Mouse (Mus musculus) heart, postnatal 36 days (tissue): ENCODE results near the gene Tmpo. TPM values are rescaled to one million over a fixed set of nuclear protein-coding genes. Genes with fewer than 3 reads are reported as not detected.
"Not testable (repeated sequence)": the region's sequence is repeated elsewhere in the genome, so short reads cannot be mapped to it uniquely, and the experiment has no call there.

Source experiments
- DNase-seq, 2 experiments: peaks; one replicate each; pipeline ENCODE4 v3.0.0; 2021 to 2022
- intact Hi-C: fragments of 180-260 bp; cut with DNase I; formaldehyde crosslinking; loops from one replicate; pipeline ENCODE4 v1.15.1; 2025
- total RNA-seq, 2 experiments: library from RNA; stranded (reverse); gene quantifications; 2 replicates each; pipeline ENCODE4 v1.2.3; 2021

Tmpo gene
- total RNA-seq, 2 experiments from 2014 or later = 37.8 to 46.3 TPM

DNA sequence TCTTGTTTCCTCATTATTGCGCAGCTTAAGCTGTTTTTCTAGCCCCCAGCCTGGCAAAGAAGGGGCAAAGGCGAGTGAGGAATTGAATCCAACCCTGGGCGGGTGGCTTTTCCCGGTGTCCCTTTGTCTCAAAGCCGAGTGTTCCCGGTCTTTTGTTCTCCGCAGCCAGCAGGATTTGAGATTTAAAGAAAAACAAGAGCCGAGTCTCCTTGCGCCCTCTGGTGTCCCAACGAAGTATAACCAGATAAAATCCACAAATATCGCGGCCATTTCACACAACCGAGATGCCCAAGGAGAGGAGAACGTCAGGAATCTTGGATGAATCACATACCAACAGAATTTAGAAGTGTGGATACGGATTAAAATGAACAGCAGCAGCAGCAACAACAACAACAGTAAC lies 6.8 kb upstream of the Tmpo start:
- intact Hi-C loops = loop anchor here (1.0 to 5.0 kb wide), 2 partner anchors 18 to 49 kb away; no protein-coding TSS in a partner anchor
- DNase-seq = peak; percentile 83 to 88

DNA sequence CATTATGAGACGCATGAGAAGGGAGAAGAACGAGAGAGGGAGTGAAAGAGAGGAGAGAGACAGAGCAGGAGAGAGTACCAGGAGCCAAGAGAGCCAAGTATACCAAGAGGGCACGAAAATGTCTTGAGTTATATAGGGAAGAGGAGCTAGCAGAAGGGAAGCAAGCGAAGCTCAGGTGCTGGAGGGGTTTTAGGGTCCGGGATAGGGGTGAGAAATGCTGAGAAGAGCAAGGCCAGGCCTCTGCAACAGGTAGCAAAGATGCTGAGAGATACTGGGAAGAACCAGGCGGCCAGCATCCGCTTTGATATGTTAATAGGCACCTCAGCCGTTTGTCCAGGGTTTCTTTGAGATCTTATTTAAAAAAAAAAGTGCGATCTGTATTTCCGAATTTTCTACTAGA lies 6.2 kb upstream of the Tmpo start:
- intact Hi-C loops = loop anchor here (5.0 kb wide), 1 partner anchor 50 kb away; no protein-coding TSS in a partner anchor
- DNase-seq = peak in 1 of 2 experiments; percentile 17

DNA sequence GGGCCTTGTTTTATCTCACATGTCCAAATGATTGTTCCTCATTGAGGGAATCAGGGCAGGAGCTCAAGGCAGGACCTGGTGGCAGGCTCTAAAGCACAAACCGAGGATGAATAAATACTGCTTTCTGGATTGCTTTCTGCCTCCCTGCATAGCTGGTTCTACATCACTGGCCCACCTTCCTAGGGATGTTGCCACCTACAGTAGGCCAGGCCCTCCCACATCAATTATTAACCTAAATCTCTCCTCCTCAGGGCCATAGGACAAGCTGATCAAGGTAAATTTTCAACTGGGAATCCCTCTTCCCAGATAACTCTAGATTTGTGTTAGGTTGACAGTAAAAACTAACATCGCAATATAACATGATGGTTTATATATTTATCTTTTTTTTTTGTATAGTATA lies 4.6 kb upstream of the Tmpo start:
- intact Hi-C loops = loop anchor here (5.0 kb wide), 1 partner anchor 52 kb away; no protein-coding TSS in a partner anchor
- no peak for DNase-seq

DNA sequence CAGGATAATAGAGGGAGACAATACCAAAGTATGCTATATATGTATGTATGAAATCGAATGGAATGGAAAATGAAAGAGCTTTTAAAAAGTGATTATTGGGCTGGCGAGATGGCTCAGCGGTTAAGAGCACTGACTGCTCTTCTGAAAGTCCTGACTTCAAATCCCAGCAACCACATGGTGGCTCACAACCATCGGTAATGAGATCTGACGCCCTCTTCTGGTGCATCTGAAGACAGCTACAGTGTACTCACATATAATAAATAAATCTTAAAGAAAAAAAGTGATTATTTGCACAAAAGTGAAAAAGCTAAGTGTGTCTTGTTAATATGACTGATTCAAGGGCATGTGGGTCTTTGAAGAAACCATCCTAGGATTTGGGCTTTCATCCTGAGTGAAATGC lies 3.8 kb upstream of the Tmpo start:
- not testable (repeated sequence) for DNase-seq
- intact Hi-C loops = loop anchor here (5.0 kb wide), 1 partner anchor 52 kb away; no protein-coding TSS in a partner anchor

DNA sequence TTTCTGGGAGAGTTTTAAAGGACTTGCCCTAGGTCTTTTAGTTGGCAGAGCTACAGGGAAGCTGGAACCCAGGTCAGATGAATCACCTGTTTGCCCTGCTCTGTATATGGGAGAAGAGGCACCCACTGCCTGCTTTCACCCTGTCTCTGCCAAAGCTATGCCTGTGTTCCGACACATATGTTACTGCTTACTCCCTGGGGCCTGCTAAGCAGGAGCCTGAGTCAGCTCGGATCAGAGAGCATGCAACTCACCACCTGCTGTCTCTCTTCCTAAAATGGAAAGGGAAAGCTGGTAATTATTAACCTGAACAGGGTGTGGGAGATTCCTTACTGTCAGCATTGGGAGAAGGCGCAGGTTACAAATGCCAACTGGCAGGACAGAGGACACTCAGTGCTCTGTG lies 2.2 kb upstream of the Tmpo start:
- no peak for DNase-seq
- intact Hi-C loops = no loop called here

DNA sequence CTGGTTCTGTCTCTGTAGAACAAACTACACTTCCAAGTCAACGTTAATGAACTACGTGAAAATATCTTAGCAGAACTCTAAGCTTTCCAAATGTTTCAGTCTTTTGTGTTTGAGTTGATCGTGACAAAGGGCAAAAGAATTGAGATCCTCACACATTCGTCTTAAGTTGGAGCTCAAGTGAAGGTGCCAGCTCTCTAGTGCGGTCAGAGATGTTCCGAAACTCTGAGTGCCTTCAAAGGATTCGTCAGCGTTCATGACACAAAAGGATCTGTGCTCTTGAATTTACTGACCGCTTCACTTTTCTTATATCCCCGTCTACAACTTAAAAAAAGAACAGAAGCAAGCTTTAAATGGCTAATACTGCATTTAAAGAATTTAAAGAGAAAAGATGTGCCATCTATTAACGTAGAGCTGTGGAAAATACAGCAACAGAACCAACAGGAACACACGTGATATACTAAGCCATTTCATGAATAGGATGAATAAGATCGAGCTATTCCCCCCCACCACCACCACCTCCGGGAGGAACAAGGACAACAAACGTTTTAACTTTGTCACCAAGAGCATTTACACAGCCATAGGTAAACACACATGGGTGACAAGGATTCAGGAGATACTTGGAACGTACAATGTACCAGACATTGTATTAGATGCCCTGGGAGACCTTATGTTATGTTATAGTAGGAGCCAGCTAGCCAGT lies 1.3 kb upstream of the Tmpo start:
- intact Hi-C loops = no loop called here
- peak in 1 of 2 experiments; percentile 24 for DNase-seq

DNA sequence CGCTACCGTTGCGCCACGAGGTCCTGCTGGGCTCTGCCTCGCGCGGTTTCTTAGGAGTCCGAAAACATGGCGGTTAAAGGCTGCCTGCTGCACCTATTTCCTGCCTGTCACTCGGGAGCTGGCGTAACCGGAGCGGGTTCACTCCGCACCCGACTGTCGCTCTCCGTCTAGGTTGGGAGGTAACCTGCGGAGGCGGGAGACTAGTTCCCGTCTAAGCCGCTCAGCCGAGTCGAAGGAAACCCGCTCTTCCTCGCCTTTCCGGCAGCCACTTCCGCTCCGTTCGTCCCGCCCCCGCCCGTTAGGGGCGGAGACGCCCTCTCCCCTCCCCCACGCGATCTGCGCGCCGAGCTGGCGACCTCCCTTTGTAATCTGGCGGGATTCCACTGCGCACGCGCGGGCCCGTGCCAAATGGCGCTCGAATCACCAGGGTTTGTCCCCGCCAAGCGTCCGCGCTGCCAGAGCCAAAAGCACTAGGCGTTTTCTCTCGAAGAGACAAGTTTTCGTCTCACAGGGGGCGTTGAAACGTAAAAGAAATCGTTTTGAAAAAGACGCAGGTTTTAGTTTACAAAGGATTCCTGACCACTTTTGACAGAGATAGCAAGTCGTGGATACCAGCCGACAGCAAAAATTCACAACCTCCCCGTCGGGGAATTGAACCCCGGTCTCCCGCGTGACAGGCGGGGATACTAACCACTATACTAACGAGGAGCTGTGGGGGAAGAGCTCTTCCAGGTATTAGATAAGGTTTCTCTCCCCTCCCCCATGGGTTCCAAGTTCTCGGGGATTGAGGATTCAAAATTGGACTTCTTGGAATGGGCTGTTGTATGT lies 560 bp upstream of the Tmpo start:
- intact Hi-C loops = loop anchor here (1.0 kb wide), 1 partner anchor 10 kb away; no protein-coding TSS in a partner anchor
- peak; percentile 100 for DNase-seq

DNA sequence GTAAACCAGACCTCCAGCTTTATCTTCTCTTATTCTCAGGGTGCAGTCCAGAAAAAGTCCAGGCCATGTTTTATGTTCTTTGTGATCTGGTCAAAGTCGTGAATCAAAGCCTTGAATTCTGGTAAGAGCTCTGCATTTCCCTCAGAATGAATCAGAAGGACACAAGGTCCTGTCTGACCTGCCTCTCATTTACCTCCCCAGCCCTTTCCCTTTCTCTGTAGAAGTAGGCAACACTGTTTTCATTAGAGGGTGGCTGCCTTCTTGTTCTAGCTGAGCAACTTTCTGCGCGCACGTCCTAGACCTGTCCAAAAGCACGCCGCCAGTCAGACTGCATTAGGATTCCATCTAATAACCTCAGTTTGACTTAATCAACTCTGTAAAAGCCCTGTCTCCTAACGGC lies 814 bp downstream of the Tmpo start:
- intact Hi-C loops = no loop called here
- DNase-seq = no peak

DNA sequence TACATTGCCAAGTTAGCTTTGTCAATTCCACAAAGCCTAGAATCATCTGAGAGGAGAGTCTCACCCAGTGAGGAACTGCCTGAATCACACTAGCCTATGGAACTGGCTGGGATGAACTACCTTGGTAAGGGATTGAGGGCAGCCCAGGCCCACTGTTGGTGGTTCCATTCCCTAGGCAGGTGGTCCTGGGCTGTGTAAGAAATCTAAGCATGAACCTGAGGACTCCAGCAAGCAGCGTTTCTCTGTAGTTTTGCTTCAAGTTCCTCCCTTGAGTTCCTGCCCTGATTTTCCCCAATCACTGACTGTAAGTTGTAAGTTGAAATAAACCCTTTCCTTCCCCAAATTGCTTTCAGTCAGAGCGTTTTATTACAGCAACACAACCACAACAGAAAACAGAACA lies 1.3 kb downstream of the Tmpo start:
- DNase-seq = no peak
- intact Hi-C loops = no loop called here

DNA sequence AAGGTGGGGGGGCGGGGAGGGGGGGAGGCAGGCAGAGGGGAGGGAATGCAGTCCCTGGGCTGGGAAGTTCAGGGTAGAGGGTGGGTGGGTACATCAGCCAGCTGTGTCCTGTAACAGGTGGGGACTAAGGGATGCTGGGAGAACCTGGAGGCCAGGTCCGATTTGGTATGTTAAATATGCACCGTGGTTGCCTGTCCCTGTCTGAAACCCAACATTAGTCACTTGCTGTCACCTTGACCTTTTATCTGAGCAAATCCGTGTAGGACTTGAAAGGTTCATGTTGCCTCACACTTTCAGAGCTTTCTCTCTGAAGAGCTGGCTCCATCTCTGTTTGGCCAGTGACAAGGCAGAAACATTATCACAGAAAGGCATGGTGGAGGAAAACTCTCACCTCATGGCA lies 3.9 kb downstream of the Tmpo start:
- intact Hi-C loops = no loop called here

DNA sequence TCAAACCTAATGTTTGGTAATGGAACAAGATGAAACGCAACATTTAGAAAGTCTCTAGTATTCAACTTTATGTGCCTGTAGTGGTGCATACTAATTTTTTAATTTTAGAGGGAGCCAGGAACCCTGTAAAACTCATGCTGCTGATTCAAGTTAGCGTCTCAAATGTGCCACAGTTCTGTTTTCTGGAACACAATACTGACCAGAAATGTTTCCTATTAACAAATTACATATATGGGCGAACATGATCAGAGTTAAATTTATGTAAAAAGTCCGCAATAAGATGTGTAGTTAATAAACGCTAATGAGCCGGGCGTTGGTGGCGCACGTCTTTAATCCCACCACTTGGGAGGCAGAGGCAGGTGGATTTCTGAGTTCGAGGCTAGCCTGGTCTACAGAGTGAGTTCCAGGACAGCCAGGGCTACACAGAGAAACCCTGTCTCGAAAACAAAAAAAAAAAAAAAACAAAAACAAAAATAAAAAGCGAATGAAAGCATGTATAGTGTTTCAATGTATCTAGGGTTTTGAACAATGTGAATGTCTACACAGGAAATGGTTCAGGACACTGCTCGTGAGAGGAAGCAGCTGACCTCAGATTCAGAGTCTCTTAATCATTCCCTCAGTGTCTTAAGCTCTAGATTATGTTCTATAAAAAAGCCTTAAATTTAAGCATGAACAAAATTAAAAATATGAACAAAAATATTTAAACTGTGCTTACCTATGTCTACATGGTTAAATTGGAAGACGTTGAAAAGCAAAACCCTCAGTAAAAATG lies 8.6 kb downstream of the Tmpo start:
- no peak for DNase-seq
- intact Hi-C loops = no loop called here

More for the DNA sequence above, 3.9 kb downstream of the Tmpo start:
- DNase-seq = no peak

DNA sequence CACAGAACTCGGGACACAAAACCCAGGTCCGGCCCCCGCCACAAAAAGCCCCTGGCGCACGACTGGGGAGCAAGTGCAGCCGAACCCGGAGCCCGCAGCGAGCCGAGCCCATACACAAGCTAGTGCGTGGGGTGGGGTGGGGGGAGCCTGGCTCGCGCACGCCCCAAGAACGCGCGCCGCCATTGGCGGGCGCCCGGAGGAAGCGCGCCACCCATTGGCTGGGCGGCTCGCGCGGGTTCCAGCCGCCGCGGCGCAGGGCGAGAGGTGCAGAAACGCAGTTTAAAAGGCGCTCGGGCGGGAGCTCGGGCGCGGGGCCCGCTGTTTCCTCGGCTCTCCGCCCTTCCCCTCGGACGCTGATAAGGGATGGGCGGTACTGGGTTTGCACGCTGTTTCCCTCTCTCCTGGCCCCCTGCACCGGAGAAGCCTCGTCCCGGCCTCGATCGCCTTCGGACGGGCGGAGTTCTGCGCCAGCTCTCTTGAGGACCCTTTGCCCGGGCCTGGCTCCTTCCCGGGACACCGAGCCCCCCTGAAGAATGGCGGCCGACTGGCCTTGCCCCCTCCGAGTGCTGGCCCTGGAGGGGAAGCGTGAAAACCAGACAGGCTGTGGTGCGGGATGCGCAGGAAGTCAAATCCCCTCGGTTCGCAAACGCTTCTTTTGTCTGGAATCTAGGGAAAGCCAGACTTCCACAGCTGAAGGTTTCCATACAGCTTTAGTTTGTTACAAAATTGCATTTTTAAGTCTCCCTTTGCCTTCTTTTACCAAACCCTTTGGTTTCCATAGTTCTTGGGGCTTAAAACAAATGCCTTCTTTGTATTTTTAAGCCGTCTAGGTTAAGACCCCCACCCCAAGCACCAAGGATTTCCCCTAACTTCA lies 9.4 kb downstream of the Tmpo start:
- intact Hi-C loops = loop anchor here (1.0 to 2.0 kb wide), 2 partner anchors 10 to 65 kb away; partner anchors contain the start of gene Tmpo
- DNase-seq = peak; percentile 96 to 98

DNA sequence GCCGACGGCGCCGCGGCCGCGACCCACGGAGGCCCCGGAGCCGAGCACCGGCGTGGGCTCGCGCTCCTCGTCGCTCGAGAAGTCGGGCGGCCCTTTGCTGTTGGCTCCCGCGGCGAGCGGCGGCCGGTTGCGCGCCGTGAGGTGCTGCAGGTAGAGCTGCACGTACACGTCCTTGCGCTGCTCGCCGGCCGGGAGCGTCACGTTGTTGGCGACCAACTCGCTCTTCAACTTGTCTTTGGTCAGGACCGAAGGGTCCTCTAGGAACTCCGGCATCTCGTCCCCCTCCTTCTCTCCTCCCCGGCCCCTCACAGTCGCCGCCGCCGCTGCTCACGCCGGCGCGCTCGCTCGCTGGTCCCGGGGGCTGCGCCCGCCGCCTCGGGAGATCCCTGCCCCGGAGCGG lies 10.1 kb downstream of the Tmpo start:
- intact Hi-C loops = loop anchor here (1.0 to 2.0 kb wide), 2 partner anchors 10 to 66 kb away; partner anchors contain the start of gene Tmpo
- peak in 1 of 2 experiments; percentile 62 for DNase-seq

DNA sequence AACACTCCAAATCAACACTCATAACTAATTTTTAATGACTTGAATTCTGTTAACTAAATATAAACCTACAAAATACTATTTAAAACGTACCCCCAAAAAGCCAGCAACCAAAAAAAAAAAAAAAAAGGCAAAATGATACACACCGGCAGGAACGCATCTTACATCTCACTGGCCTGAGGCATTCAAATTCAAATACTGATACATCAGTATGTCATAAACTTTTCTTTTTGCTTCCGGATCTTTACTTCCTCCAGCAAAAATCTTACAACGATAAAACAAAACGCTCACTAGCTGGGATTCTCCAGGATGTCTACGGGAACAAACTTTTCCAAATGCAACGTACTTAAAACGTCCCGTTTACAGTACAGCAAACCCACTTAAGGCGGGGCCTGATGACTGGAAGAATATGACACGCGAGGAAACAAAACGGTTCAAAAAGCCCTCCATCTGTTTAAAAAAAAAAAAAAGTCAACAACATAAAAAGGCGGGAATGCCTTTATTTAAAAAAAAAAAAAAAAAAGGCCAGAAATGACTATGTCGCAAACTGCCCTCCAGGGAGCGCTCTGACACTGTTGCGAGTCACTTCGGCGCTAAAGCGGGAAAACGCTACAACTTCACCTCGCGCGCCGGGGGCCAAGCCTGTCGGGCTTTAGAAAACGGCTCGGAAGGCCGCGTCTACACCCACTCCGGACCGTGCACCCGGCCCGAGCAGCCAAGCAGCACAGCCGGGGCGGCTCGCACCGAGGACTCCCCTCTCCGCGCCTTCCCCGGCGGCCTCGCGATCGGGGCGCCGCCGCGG lies 10.8 kb downstream of the Tmpo start:
- DNase-seq = peak; percentile 86 to 87
- intact Hi-C loops = loop anchor here (1.0 to 2.0 kb wide), 2 partner anchors 18 to 66 kb away; no protein-coding TSS in a partner anchor

DNA sequence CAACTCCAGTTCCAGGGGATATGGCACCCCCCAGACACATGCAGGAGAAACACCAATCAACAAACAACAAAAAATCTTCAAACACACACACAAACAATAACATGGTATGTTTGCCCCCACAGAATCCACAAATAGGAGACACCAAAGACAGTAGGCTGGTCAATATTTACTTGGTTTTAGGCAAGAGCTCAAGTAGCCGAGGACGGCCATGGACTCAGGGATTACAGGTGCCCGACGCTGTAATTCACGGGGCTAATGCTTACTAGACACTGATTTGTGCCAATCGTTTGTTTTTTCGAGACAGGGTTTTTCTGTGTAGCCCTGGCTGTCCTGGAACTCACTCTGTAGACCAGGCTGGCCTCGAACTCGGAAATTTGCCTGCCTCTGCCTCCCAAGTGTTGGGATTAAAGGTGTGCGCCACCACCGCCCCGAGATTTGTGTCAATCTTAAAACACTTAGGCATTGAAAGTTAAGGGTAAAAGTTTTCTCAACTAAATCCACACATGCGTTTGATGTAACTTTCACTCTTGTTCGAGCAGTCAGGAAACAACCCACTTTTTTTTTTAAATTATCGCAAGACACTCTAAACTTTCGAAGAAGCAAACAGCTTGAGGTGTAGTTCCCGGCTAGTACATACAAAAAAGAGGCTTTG lies 11.6 kb downstream of the Tmpo start:
- intact Hi-C loops = loop anchor here (1.0 to 2.0 kb wide), 2 partner anchors 19 to 67 kb away; no protein-coding TSS in a partner anchor
- no peak for DNase-seq

DNA sequence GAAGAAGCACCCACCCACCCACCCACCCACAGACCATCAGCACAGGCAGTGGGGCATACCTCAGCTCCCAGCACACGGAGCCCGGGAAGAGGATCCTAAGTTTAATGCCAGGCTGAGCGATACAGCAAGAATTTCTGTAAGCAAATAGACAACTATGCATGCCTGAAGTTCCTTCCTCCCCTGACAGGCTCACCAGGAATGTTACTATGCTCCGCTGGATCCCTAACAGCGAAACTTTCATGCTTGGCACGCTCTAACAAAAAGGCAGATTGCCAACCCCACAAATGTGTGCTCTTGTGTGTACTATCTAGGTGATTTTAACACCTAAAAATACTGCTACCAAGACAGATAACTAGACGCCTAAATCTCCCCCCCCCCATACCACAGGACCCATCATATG lies 13.8 kb downstream of the Tmpo start:
- DNase-seq = no peak
- intact Hi-C loops = no loop called here

DNA sequence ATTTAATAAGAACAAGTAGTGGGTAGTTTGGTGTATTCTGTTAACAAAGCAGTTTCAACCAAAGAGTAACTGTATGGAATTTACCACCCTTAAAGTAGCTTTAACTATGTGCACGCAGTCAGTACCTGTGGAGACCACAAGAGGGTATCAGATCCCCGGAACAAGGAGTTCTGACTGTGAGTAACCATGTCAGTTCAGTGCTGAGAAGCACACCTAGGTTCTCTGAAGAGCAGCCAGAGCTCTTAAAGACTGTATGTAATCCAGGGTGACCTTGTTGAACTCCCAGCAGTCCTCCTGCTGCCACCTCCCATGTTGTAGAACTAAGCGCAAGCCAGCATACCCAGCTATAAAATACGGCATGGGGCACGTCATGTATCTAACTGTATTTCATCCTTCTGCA lies 14.2 kb downstream of the Tmpo start:
- peak; percentile 60 to 63 for DNase-seq
- intact Hi-C loops = no loop called here

DNA sequence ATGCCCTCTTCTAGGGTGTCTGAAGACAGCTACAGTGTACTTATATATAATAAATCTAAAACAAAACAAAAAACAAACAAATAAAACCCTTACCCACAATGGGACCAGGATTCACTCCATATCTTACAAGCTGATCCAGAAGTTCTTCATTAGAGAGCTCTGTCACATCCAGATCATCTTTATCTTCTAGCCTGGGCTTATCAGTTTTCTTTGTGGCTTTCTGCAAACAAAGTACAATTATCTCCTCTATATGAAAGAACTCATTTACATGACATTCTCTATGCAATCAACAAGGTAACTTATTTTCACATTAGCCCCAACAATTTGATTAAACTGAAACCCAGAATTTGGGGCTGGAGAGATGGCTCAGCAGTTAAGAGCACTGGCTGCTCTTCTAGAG lies 15.3 kb downstream of the Tmpo start:
- no peak for DNase-seq
- intact Hi-C loops = no loop called here
